Mouse (Mus musculus) lung, adult 2 months (tissue): Measurements from ENCODE around the gene Kifc5b. TPM values are rescaled to one million over a fixed set of nuclear protein-coding genes. Genes with fewer than 3 reads are reported as not detected.
A peak's percentile ranks its signal among the peaks of the same experiment; 100 is the strongest.
"Not testable (repeated sequence)": the region's sequence is repeated elsewhere in the genome, so short reads cannot be mapped to it uniquely, and the experiment has no call there.

Experiments used
- DNase-seq: peaks from one replicate; pipeline ENCODE4 v3.0.0; 2022
- H3K4me1 ChIP-seq: fragments of 200-500 bp; 2 replicates; pipeline ENCODE4 v1.6.1; 2011; ENCODE audit warnings: low read length; ENCODE audit not compliant: control insufficient read depth, insufficient read depth
- H3K4me3 ChIP-seq: fragments of 200-500 bp; replicated peaks from 2 replicates; pipeline ENCODE3; 2011; ENCODE audit warnings: low read depth, mild to moderate bottlenecking, control low read depth, low read length; ENCODE audit errors: extremely low read depth
- CTCF ChIP-seq: fragments of 200-500 bp; IDR thresholded peaks from 2 replicates; pipeline ENCODE4 v1.5.1; 2011; ENCODE audit warnings: mild to moderate bottlenecking, low read length, control low read depth; ENCODE audit not compliant: insufficient read depth
- POLR2A ChIP-seq: fragments of 200-500 bp; IDR thresholded peaks from 2 replicates; pipeline ENCODE4 v1.6.1; 2011; ENCODE audit warnings: low read depth, mild to moderate bottlenecking, control low read depth, low read length, borderline replicate concordance; ENCODE audit errors: extremely low read depth
- WGBS: fragments of 180-500 bp; shearing (Covaris S2); methylation state at CpG from one replicate; pipeline ENCODE4 v1.1.7; 2018; 5-methylcytosine and 5-hydroxymethylcytosine counted together
- polyA plus RNA-seq: library from polyadenylated mRNA; depleted of rRNA; stranded (reverse); fragments of >200 nt; gene quantifications from 2 replicates; pipeline ENCODE4 v1.2.3, GENCODE M21; 2012

The Kifc5b gene
- polyA plus RNA-seq, 1 experiment: 1.5 TPM

GRCm38 (mm10) chr17:26886047-26886749 lies 30.7 kb upstream of the Kifc5b start:
- 9% methylated on average over 30 of the region's 30 CpGs for WGBS
- TF ChIP-seq CTCF (peak; percentile 80), POLR2A (no peak)
- no peaks in the 10 kb centered on the region; the same call in 1 of the 2 replicates for H3K4me1 ChIP-seq
- peak; percentile 77 for DNase-seq
- peak overlapping the region; percentile 60 for H3K4me3 ChIP-seq

- WGBS: 27% methylated on average over 3 of the region's 3 CpGs
- no peak overlapping the region for H3K4me3 ChIP-seq
- DNase-seq: no peak
- H3K4me1 ChIP-seq: no peaks in the 10 kb centered on the region; the same call in 1 of the 2 replicates
- TF ChIP-seq CTCF (no peak), POLR2A (no peak)
Measured at GRCm38 (mm10) chr17:26887926-26888325, 29.0 kb upstream of the Kifc5b start.

GRCm38 (mm10) chr17:26892635-26893375 lies 24.1 kb upstream of the Kifc5b start:
- TF ChIP-seq POLR2A (no peak), CTCF (no peak)
- no peak for DNase-seq
- 34% methylated on average over 16 of the region's 16 CpGs for WGBS
- no peaks in the 10 kb centered on the region for H3K4me1 ChIP-seq
- H3K4me3 ChIP-seq: no peak overlapping the region

- Histone ChIP-seq H3K4me3 (no peak overlapping the region), H3K4me1 (no peaks in the 10 kb centered on the region)
- DNase-seq: no peak
- WGBS: 53% methylated on average over 6 of the region's 6 CpGs
- TF ChIP-seq CTCF (no peak), POLR2A (no peak)
Measured at GRCm38 (mm10) chr17:26893492-26893891, 23.4 kb upstream of the Kifc5b start.

GRCm38 (mm10) chr17:26894342-26894741 lies 22.5 kb upstream of the Kifc5b start:
- DNase-seq: no peak
- Histone ChIP-seq H3K4me1 (no peaks in the 10 kb centered on the region), H3K4me3 (no peak overlapping the region)
- 76% methylated on average over 6 of the region's 6 CpGs for WGBS
- TF ChIP-seq CTCF (no peak), POLR2A (no peak)

- peak; percentile 62 for DNase-seq
- H3K4me1 ChIP-seq: no peaks in the 10 kb centered on the region
- WGBS: 14% methylated on average over 10 of the region's 10 CpGs
- peak; percentile 82 for TF ChIP-seq CTCF
- no peak for TF ChIP-seq POLR2A
- H3K4me3 ChIP-seq: no peak overlapping the region
Measured at GRCm38 (mm10) chr17:26895578-26895977, 21.3 kb upstream of the Kifc5b start.

GRCm38 (mm10) chr17:26900916-26901315 lies 16.0 kb upstream of the Kifc5b start:
- Histone ChIP-seq H3K4me1 (no peaks in the 10 kb centered on the region), H3K4me3 (no peak overlapping the region)
- 67% methylated on average over 6 of the region's 6 CpGs for WGBS
- no peak for DNase-seq
- TF ChIP-seq CTCF: no peak
- no peak for TF ChIP-seq POLR2A

- no peak for DNase-seq
- Histone ChIP-seq H3K4me3 (no peak overlapping the region), H3K4me1 (no peaks in the 10 kb centered on the region)
- no peak for TF ChIP-seq POLR2A
- no peak for TF ChIP-seq CTCF
- WGBS: 54% methylated on average over 5 of the region's 5 CpGs
Measured at GRCm38 (mm10) chr17:26904320-26904719, 12.6 kb upstream of the Kifc5b start.

- not testable (repeated sequence) for DNase-seq, H3K4me3 ChIP-seq, H3K4me1 ChIP-seq
- WGBS: 86% methylated on average over 15 of the region's 15 CpGs
Measured at GRCm38 (mm10) chr17:26907506-26907905, 9.4 kb upstream of the Kifc5b start.

- 39% methylated on average over 1 of the region's 1 CpGs for WGBS
- Histone ChIP-seq H3K4me3 (no peak overlapping the region), H3K4me1 (no peaks in the 10 kb centered on the region)
- DNase-seq: no peak
- TF ChIP-seq POLR2A: no peak
- no peak for TF ChIP-seq CTCF
Measured at GRCm38 (mm10) chr17:26915248-26915647, 1.6 kb upstream of the Kifc5b start.

- WGBS: 1% methylated on average over 12 of the region's 12 CpGs
- H3K4me3 ChIP-seq: not testable (repeated sequence)
Measured at GRCm38 (mm10) chr17:26917560-26917959, 669 bp downstream of the Kifc5b start.

More at GRCm38 (mm10) chr17:26917560-26917959, 669 bp downstream of the Kifc5b start:
- DNase-seq, H3K4me1 ChIP-seq: not testable (repeated sequence)
